Mouse (Mus musculus) central nervous system, embryonic 18 days (tissue): ENCODE measurements around the gene Ano7. TPM values are rescaled to one million over a fixed set of nuclear protein-coding genes. Genes with fewer than 3 reads are reported as not detected.

Experiments
- polyA plus RNA-seq: library from polyadenylated mRNA; depleted of rRNA; stranded (reverse); fragments of >200 nt; gene quantifications from 2 replicates; pipeline ENCODE4 v1.2.3, GENCODE M21; 2012; rRNA removed

Gene Ano7
- polyA plus RNA-seq: 1.2 and 1.5 TPM in 2 replicates

DNA sequence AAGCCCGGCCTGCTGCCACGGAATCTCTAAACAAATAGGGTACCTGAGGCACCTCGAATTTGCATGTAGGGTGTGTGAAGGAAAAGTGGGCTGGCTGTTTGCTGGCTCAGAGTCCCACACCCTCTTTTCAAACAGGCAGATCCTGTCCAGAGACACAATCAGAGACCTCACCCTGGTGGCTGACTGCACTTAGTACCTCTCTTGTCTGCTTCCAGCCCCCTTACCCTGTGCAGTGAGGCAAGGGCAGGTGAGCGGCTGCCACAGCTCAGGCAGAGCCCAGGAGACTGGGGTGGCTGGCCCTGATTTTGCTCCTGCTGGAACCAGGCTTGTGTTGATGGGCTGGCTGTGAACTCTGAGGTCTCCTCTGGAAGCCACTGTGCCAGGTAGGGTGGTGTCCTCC is at the start of gene Ano7:
TSS of gene Ano7 (plus strand) at position 266 of the 400 bp plus-strand sequence.

DNA sequence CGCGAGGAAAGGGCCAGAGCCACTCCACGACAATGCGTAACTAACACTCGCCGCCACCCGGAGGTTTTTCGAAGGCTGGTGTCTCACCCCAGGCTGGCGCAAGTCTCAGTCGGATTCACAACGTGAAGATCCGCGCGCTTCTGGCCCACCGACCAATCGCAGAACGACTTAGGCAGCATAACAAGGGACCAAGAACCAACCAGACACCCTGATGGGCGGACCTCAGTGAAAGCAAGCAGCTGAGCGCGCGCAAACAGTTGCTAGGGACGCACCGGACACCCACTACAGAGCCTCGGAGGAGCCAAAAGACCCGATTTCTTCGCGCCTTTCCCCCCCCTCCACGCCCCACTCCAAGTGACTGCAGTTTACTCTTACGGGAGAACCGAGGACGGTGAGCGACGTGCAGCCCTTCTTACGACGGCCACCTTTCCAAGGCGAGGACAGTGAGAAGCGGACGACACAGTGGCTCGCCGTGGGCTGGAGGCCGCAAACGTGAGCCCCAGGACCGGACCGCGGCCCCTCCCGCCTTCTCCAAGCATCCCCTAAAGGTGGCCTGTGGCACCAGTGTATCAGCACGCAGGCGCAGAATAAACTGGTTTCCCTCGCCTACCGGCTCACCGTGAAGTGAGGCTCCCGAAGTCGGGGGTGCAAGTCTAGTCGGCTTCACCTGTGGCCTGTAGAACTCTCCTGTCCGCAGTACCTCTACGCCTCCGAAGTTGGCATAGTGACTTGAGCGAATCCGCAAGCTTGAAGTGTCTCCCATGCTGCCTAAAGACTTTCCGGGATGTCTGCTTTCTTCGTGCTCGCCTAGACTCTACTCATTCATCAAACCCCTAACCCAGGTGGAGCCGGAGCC is 30.9 kb upstream of the Ano7 start, which contains the start of the genes Ppp1r7 and Pask:
TSS of gene Ppp1r7 (plus strand) at position 207 of the 856 bp plus-strand sequence.
TSS of gene Pask (minus strand) at position 835 of the 856 bp plus-strand sequence.

Other genes starting within 250 kb of the Ano7 start
- not detected in 2 replicates for gene Agxt, start 238.7 kb upstream of the Ano7 start, polyA plus RNA-seq
- gene 2310007B03Rik, start 213.0 kb upstream of the Ano7 start, polyA plus RNA-seq: 0.09 and 0.31 TPM in 2 replicates
- 0.83 and 1.4 TPM in 2 replicates for gene Crocc2, start 205.2 kb upstream of the Ano7 start, polyA plus RNA-seq
- gene Sned1, start 138.1 kb upstream of the Ano7 start, polyA plus RNA-seq: 6.6 and 9.9 TPM in 2 replicates
- gene Mterf4, start 68.0 kb upstream of the Ano7 start, polyA plus RNA-seq: 20.2 and 21.8 TPM in 2 replicates
- gene Ppp1r7, start 31.1 kb upstream of the Ano7 start, polyA plus RNA-seq: 14.5 and 15.9 TPM in 2 replicates
- gene Pask, start 30.4 kb upstream of the Ano7 start, polyA plus RNA-seq: 9.4 and 9.7 TPM in 2 replicates
- gene Hdlbp, start 104.9 kb downstream of the Ano7 start, polyA plus RNA-seq: 72.4 and 79.9 TPM in 2 replicates
- 3.2 and 4.2 TPM in 2 replicates for gene Farp2, start 138.1 kb downstream of the Ano7 start, polyA plus RNA-seq